Mouse (Mus musculus) kidney, adult 2 months (tissue): ENCODE results near the gene C330007P06Rik. TPM values are rescaled to one million over a fixed set of nuclear protein-coding genes. Genes with fewer than 3 reads are reported as not detected.

Source experiments
- DNase-seq: peaks from one replicate; pipeline ENCODE4 v3.0.0; 2021
- H3K27ac ChIP-seq: fragments of 200-500 bp; 2 replicates; pipeline ENCODE4 v1.5.1; 2012; ENCODE audit warnings: low read depth, low read length, control low read depth, inconsistent platforms; ENCODE audit not compliant: insufficient read depth
- H3K27me3 ChIP-seq: fragments of 200-500 bp; replicated peaks from 2 replicates; pipeline ENCODE4 v1.6.1; 2012; ENCODE audit warnings: mild to moderate bottlenecking, moderate library complexity, low read length, inconsistent platforms; ENCODE audit not compliant: control insufficient read depth, insufficient read depth
- H3K36me3 ChIP-seq: fragments of 200-500 bp; 2 replicates; pipeline ENCODE4 v1.6.1; 2012; ENCODE audit warnings: mild to moderate bottlenecking, moderate library complexity, low read length, inconsistent platforms; ENCODE audit not compliant: control insufficient read depth, insufficient read depth
- H3K4me1 ChIP-seq: fragments of 200-500 bp; 2 replicates; pipeline ENCODE4 v1.6.1; 2011; ENCODE audit warnings: low read length; ENCODE audit not compliant: control insufficient read depth, insufficient read depth
- H3K4me3 ChIP-seq: fragments of 200-500 bp; 2 replicates; pipeline ENCODE4 v1.5.1; 2011; ENCODE audit warnings: mild to moderate bottlenecking, low read depth, low read length, control low read depth; ENCODE audit not compliant: insufficient read depth
- CTCF ChIP-seq: fragments of 200-500 bp; conservative IDR thresholded peaks from 2 replicates; pipeline ENCODE4 v1.5.1; 2011; ENCODE audit warnings: low read depth, mild to moderate bottlenecking, control low read depth, low read length, moderate library complexity, mixed read lengths; ENCODE audit not compliant: insufficient read depth, insufficient read length
- POLR2A ChIP-seq: fragments of 200-500 bp; IDR thresholded peaks from one replicate; pipeline ENCODE4 v1.6.1; 2011; ENCODE audit warnings: low read depth, low read length, control low read depth
- WGBS: fragments of 180-500 bp; shearing (Covaris S2); methylation state at CpG from one replicate; pipeline ENCODE4 v1.1.7; 2018; 5-methylcytosine and 5-hydroxymethylcytosine counted together
- polyA plus RNA-seq: library from polyadenylated mRNA; depleted of rRNA; stranded (reverse); fragments of >200 nt; gene quantifications from 2 replicates; pipeline ENCODE4 v1.2.3, GENCODE M21; 2012; rRNA removed

The C330007P06Rik gene
- polyA plus RNA-seq = 13.6 and 17.8 TPM in 2 replicates

- peaks cover 3% of the 10 kb centered on the region; the same call in 1 of the 2 replicates for H3K4me1 ChIP-seq
- WGBS = 2% methylated on average over 8 of the region's 8 CpGs
- H3K27ac ChIP-seq = peak within 1 kb of the TSS; percentile 36
- TF ChIP-seq CTCF (no peak), POLR2A (no peak)
- DNase-seq = no peak
- no peaks in the 10 kb centered on the region for H3K36me3 ChIP-seq
- H3K27me3 ChIP-seq = no peaks in the 10 kb centered on the region
- H3K4me3 ChIP-seq = peak within 1 kb of the TSS; percentile 88
These were observed at the start of gene C330007P06Rik, which contains the start of gene Ube2a for GRCm38 (mm10) chrX:36873765-36874164. TSS of gene C330007P06Rik (minus strand) at chrX:36874111. TSS of gene Ube2a (plus strand) at chrX:36873900.

GRCm38 (mm10) chrX:36921346-36921745 lies 47.4 kb upstream of the C330007P06Rik start:
- Histone ChIP-seq H3K27me3 (no peaks in the 10 kb centered on the region), H3K36me3 (no peaks in the 10 kb centered on the region), H3K4me1 (no peaks in the 10 kb centered on the region), H3K4me3 (no peak overlapping the region), H3K27ac (no peak overlapping the region)
- 90% methylated on average over 4 of the region's 4 CpGs for WGBS
- no peak for TF ChIP-seq CTCF
- no peak for TF ChIP-seq POLR2A
- no peak for DNase-seq

GRCm38 (mm10) chrX:36917749-36918148 lies 43.8 kb upstream of the C330007P06Rik start:
- Histone ChIP-seq H3K27me3 (no peaks in the 10 kb centered on the region), H3K36me3 (no peaks in the 10 kb centered on the region), H3K4me1 (no peaks in the 10 kb centered on the region), H3K27ac (no peak overlapping the region), H3K4me3 (no peak overlapping the region)
- peak; percentile 20 for DNase-seq
- TF ChIP-seq CTCF = no peak
- no peak for TF ChIP-seq POLR2A
- 18% methylated on average over 1 of the region's 1 CpGs for WGBS

GRCm38 (mm10) chrX:36911343-36911742 lies 37.4 kb upstream of the C330007P06Rik start:
- peak; percentile 47 for DNase-seq
- WGBS = 37% methylated on average over 12 of the region's 12 CpGs
- TF ChIP-seq POLR2A (no peak), CTCF (peak; percentile 21; the same call in 1 of the 2 replicates)
- H3K27ac ChIP-seq = no peak overlapping the region
- no peaks in the 10 kb centered on the region for H3K4me1 ChIP-seq
- H3K4me3 ChIP-seq = no peak overlapping the region
- no peaks in the 10 kb centered on the region for H3K27me3 ChIP-seq
- H3K36me3 ChIP-seq = no peaks in the 10 kb centered on the region

- Histone ChIP-seq H3K36me3 (no peaks in the 10 kb centered on the region), H3K4me1 (no peaks in the 10 kb centered on the region; the same call in 1 of the 2 replicates), H3K27me3 (no peaks in the 10 kb centered on the region), H3K4me3 (no peak overlapping the region), H3K27ac (no peak overlapping the region)
- no peak for DNase-seq
- 18% methylated on average over 5 of the region's 5 CpGs for WGBS
- TF ChIP-seq POLR2A = no peak
- 0 out of 2 replicates have a peak, but pooled peaks have one; percentile 20 for TF ChIP-seq CTCF
These were observed 32.6 kb upstream of the C330007P06Rik start for GRCm38 (mm10) chrX:36906539-36906938.

- Histone ChIP-seq H3K36me3 (no peaks in the 10 kb centered on the region), H3K27ac (peak overlapping the region; percentile 90), H3K4me1 (no peaks in the 10 kb centered on the region; the same call in 1 of the 2 replicates), H3K4me3 (peak overlapping the region; percentile 90), H3K27me3 (no peaks in the 10 kb centered on the region)
- under 1% methylated on average over 32 of the region's 32 CpGs for WGBS
- TF ChIP-seq POLR2A = peak; percentile 7
- no peak for TF ChIP-seq CTCF
- peak; percentile 95 for DNase-seq
These were observed 29.3 kb upstream of the C330007P06Rik start for GRCm38 (mm10) chrX:36903115-36903768.

- Histone ChIP-seq H3K27me3 (no peaks in the 10 kb centered on the region), H3K4me3 (peak within 1 kb of the TSS; percentile 90), H3K4me1 (no peaks in the 10 kb centered on the region; the same call in 1 of the 2 replicates), H3K36me3 (no peaks in the 10 kb centered on the region), H3K27ac (peak within 1 kb of the TSS; percentile 90)
- TF ChIP-seq POLR2A (no peak), CTCF (no peak)
- WGBS = under 1% methylated on average over 29 of the region's 47 CpGs
- DNase-seq = peak; percentile 10
These were observed 28.6 kb upstream of the C330007P06Rik start, which contains the start of gene Nkrf for GRCm38 (mm10) chrX:36902321-36903114. TSS of gene Nkrf (minus strand) at chrX:36902899.
